Mouse (Mus musculus) MEL (cell line): Measurements from ENCODE around the gene Rsph1.

Experiments used
- CTCF ChIP-seq, 3 experiments: IDR thresholded peaks in 2 of 3; conservative IDR thresholded peaks in 1 of 3; 2 replicates each; pipeline ENCODE4 v1.5.1; 2011 to 2012; ENCODE audit warnings: low read length in 3 of 3, low read depth in 2 of 3, mild to moderate bottlenecking in 2 of 3, improper control_type of control experiment in 1 of 3, inconsistent platforms in 1 of 3, mixed read lengths in 1 of 3, moderate library complexity in 1 of 3; ENCODE audit not compliant: control insufficient read depth in 1 of 3, insufficient read depth in 1 of 3, poor library complexity in 1 of 3, severe bottlenecking in 1 of 3
- E2F4 ChIP-seq: IDR thresholded peaks from 2 replicates; pipeline ENCODE4 v1.6.1; 2011; ENCODE audit warnings: low read depth, low read length, improper control_type of control experiment, borderline replicate concordance
- ELF1 ChIP-seq: IDR thresholded peaks from 2 replicates; pipeline ENCODE4 v1.6.1; 2014; ENCODE audit warnings: low read depth, mild to moderate bottlenecking, inconsistent platforms, low read length, improper control_type of control experiment, moderate library complexity
- EP300 ChIP-seq, 2 experiments: IDR thresholded peaks; 2 replicates each; pipeline ENCODE4 v1.6.1; 2011; ENCODE audit warnings: improper control_type of control experiment in 2 of 2, low read length in 2 of 2, low read depth in 1 of 2, mild to moderate bottlenecking in 1 of 2
- GATA1 ChIP-seq: IDR thresholded peaks from 2 replicates; pipeline ENCODE4 v1.6.1; 2011; ENCODE audit warnings: low read depth, low read length, improper control_type of control experiment
- POLR2A ChIP-seq, 2 experiments: IDR thresholded peaks; 2 replicates each; pipeline ENCODE4 v1.6.1; 2011 to 2012; ENCODE audit warnings: low read length in 2 of 2, mild to moderate bottlenecking in 2 of 2, control low read depth in 1 of 2, improper control_type of control experiment in 1 of 2, low read depth in 1 of 2, moderate library complexity in 1 of 2; ENCODE audit not compliant: control insufficient read depth in 1 of 2, insufficient read depth in 1 of 2, poor library complexity in 1 of 2
- POLR2AphosphoS2 ChIP-seq: IDR thresholded peaks from 2 replicates; pipeline ENCODE4 v1.6.1; 2011; ENCODE audit warnings: low read length, improper control_type of control experiment
- USF2 ChIP-seq, 2 experiments: IDR thresholded peaks; 2 replicates each; pipeline ENCODE4 v1.6.1; 2011 to 2012; ENCODE audit warnings: improper control_type of control experiment in 2 of 2, low read length in 2 of 2, borderline replicate concordance in 1 of 2, inconsistent platforms in 1 of 2, low read depth in 1 of 2, mild to moderate bottlenecking in 1 of 2; ENCODE audit not compliant: insufficient read depth in 1 of 2

DNA sequence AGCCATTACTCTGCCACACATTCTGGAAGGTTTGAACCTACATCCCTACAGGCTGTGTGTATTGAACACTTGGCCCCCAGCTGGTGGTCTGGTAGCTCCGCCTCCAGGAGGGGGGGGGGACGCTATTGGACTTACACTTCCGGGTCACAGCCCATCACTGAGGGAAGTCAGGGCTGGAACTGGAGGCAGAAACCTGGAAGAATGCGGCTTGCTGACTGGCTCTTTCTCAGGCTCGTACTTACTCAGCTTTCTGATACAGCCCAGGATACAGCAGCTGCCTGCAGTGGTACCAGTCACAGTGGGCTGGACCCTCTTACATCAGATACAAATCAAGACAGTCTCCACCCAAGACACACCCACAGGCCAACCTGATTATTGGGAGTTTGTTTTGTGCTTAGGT is 30.0 kb downstream of the Rsph1 start:
- TF ChIP-seq CTCF (IDR thresholded peaks at IDR 0.05 in 2 of 3, conservative IDR thresholded peaks at IDR 0.05 in 1 of 3; ENCODE audit: control insufficient read depth in 1 of 3, insufficient read depth in 1 of 3, low read depth in 2 of 3, low read length in 3 of 3, poor library complexity in 1 of 3, severe bottlenecking in 1 of 3) (no peak), USF2 (IDR thresholded peaks at IDR 0.05; ENCODE audit: borderline replicate concordance in 1 of 2, insufficient read depth in 1 of 2, low read depth in 1 of 2, low read length in 2 of 2) (no peak), EP300 (IDR thresholded peaks at IDR 0.05; ENCODE audit: low read depth in 1 of 2, low read length in 2 of 2) (no peak), E2F4 (no peak), POLR2A (IDR thresholded peaks at IDR 0.05; ENCODE audit: control insufficient read depth in 1 of 2, insufficient read depth in 1 of 2, low read depth in 1 of 2, low read length in 2 of 2, poor library complexity in 1 of 2) (no peak), GATA1 (no peak), POLR2AphosphoS2 (no peak), ELF1 (no peak)
